Mouse (Mus musculus): ENCODE data around the gene Galnt17.

The Galnt17 gene

DNA sequence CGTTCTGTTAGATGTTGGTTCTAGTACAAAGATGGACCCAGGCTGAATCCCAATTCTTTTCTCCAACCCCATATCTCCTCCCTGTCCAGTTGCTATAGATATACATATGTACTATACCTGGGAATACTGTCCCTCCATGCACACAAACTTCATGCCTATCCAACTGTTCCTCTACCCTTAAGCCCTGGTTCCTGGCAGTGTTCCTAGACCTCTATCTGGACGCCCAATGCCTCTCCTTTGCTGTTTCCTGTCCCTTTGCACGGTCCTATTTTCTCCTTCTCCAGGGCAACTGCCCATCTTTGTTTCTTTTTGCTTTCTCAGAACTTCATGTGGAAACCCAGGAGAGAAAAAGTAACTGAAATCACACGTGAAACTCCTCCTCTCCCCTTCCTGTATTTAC is 188.4 kb downstream of the Galnt17 start:
- DNase-seq: no peak

DNA sequence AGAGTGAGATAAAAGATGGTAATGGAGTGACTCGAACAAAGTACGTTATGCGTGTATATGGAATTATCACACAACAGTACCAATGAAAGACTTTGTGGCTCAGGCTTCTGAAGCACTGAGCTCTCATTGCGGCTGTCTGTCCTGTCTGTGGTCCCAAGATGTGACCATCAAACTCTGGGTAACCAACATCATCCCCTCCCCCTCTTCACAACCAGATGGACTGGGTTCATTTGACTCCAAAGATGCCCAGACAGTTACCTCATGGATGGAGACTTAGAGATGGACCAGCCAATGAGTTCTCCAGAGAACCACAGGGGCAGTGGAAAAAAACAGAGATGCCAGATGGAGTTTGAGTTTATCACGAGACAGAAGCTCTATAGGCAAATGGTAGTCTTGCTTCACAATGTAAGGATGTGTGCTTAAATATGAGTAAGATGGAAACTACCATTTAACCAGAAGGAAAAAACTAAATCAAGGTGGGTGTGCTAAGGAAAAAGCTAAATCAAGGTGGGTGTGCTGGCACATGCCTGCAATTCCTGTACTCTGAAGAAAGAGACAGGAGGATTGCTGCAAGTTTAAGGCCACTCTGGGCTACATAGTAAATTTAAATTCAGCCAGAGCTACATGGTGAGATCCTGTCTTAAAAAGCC is 190.8 kb downstream of the Galnt17 start:
- no peak for DNase-seq

DNA sequence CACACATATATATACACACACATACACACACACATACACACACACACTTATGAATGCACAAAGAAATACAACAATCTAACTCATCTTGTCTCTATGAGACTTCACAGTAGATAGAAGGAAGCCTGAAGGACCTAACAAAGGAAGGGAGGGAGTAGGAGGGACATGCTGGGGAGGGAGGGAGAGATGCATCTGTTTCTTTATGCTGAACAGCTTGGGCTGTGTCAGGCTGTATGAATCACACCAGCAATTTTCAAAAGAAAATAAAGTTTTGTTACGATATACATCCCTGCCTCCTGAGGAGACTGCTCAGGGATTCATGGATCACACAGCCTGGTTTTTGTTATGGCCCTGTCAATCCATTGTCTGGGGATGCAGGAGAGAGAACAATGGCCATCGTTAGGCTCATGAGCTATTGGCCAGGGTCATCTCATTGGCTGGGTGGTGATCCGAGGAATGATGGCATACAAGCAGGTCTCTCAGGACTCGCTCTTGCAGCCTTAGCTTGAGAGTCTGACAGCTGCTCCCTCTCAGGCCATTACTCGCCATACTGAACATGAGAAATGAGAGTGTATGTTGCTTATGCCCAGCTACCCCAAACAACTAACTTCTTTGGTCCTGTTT is 194.3 kb downstream of the Galnt17 start:
- no peak for DNase-seq

DNA sequence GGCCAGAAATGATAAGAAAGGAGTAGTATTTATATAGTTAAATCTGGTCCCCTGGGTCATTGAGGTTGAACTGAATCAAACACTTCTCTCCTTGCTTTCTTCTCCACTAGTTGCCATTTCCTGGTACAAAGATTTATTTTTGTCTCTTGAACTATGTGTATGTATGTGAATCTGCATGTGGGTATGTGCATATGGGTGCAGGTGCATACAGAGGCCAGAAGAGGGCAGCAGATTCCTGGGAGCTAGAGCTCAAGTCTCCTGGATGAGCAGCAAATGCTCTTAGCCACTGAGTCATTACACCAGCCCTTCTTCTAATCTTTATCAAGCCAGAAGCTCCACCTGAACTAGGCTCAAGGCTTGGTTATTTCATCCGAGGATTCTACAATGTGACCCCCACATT is 201.1 kb downstream of the Galnt17 start:
- no peak for DNase-seq

DNA sequence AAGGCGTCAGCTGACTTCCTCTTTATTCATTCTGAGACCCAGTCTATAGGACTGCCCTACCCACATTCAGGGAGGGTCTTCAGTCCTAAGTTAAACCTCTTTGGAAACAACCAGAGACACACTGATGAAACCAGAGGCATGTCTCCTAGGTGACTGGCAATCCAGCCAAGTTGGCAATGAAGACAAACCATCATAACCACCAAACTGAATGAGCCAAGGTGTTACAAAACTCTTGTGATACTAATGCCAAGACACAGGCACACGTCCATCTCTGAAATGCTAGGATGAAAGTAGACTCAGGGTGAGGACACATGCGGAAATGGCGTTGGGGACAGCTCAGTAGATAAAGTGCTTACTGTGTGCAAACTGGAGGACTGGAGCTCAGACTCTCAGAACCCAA is 211.5 kb downstream of the Galnt17 start:
- no peak for DNase-seq

DNA sequence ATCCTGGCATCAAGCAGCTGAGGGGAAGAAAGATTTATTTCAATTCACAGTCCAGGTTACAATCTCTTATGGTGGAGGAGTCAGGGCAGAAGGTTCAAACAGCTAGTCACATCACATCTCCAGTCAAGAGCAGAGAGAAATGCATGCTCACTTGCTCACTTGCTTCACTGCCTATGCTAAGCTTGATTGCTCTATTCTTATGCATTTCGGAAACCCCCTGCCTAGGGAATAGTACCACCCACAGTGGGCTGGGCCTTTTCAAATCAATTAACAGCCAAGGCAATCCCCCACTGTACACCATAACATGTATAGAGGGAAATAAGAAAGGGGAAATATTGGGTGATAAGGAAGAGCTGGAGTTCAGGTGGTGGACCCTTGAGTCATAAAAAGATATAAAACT is 212.7 kb downstream of the Galnt17 start:
- DNase-seq: no peak

DNA sequence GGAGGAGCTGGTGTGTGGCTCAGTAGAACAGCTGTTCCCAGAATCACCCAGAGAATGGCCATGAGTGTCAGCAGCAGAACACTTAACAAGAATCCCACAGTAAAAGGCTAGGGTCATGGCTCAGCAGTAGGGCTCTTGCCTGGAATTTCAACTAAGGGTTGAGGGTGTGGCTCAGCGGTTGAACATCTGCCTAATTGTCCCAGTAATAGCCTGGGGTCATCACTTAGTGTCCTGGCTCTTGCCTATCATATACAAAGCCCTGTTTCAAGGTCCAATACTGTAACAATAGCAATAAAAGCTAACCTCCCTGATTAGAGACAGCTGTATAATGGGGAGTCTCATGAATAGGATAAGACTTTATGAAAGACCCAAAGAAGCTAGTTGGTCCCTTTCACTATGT is 213.5 kb downstream of the Galnt17 start:
- no peak for DNase-seq

DNA sequence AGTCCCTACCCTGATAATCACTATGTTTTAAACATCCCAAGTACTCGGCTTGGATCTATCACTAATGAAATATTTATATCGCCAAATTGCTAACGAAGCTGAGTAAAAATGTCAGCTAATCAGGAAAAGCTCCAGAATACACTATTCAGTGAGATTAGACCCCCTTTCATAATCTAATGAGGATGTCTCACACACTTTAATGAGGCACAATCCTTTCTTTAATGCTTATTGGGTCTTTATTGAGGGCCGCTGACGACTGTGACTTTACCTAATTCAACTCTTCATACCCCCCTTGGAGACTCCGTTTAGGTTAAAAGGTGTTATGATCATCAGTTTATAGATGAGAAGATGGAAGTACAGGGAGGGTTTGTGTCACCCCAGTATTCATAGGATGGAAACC is 214.2 kb downstream of the Galnt17 start:
- no peak for DNase-seq

DNA sequence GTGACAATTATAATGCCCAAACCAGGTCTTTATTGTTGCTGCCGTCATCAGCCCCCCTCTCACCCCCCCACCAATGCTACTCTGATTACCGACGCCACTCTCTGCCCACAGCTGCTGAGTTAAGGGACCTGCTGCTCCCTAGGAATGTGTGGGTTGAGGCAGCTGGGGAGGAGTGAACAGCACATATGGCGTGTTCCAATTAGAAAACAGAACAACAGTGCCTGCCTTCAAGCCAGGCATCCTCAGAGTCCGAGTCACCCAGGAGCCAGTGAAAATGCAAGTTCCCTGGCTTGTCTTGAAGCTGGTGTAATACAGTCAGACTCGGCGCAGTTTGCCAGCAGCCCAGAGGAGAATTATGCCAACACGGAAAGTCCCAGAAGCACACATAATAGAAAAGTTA is 218.4 kb downstream of the Galnt17 start:
- DNase-seq: no peak

DNA sequence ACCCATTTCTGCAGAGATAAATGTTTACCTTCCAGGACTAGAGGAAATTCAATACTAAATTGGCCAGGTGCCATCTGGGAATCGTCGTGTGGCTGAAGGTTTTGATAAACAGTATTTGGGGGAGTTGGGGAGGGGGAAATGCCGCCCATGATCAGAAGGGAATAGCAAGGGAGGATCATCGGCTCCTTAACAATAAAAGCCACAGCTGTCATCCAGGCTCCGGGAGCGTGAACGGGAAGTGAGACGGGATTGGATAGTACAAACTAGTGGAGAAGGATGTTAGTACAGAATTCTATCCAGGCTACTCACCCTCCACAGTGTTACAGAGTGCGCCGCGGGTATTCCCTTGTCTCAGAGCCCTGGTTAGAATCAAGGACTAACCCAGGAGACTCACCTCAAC is 219.4 kb downstream of the Galnt17 start:
- no peak for DNase-seq

DNA sequence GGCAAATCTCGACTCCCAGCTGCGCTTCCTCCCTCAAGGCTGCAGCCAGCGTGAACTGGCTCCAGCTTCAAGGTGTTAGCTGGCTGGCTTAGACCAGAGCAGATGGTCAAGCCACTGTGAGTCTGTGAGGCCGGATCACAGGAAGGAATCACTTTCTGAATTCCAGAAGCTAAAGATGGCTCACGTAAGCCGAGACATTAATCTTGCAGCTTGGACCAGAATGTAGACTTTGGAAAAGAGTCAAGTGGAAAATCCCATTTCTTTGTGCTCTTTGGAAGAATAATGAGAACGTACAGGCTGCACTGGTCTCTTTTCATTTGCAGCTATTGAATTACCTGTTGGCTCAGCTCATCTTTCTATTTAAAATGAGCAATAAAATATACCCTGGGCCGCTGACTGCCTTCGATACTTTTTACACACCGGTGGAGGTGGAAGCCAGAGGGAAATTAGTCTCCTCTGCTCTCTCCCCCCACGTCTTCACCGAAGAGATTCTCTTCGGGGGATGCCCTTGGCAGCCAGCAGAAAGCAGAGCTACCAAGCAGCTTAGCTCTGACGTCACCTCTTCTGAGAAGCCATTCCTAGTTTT is 225.1 kb downstream of the Galnt17 start:
- no peak for DNase-seq

DNA sequence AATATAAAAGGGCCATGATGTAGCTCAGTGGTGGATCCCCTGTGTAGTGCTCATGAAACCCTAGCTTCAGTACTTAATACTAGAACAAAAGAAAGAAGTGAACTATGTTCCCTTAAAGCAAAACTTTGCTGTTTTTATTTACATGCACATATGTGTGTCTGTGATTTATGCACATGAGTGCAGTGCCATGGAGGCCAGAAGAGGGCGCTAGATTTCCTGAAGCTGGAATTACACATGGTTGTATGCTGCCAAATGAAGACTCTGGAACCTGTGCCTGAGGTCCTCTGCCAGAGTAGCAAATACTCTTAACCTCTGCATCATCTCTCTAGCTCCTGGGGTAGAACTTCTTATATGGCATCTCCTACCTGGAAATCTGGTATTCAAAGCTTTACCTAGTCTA is 230.6 kb downstream of the Galnt17 start:
- DNase-seq: no peak

DNA sequence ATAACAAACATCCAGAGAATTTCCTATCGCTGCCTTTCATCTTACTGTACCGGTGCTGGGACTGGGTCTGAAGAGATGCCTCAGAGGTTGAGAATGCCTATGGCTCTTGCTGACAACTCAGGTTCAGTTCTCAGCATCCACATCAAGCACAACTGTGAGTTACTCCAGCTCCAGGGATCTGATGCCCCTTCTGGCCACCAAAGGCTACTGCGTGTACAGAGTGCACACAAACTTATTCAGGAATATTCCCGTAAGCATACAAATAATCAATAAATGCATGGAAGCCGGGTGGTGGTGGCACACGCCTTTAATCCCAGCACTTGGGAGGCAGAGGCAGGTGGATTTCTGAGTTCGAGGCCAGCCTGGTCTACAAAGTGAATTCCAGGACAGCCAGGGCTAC is 232.5 kb downstream of the Galnt17 start:
- DNase-seq: no peak

DNA sequence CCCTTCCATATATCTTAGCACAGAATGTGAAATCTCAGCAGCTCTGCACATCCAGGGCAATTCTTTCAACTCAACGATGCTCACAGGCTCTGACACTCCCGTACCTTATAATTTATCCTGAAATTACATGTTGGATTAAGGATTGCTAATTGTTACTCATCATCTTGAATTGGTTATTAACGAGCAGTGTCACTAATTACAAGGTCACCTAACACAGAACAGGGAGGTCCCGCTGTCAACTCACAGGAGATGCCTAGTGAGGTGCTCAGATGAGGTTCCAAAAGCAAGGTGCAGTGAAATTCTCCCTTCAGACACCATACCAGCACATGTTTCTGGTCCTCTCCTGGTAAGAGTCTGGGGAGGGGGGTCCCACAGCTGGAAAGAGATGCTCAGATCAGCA is 234.0 kb downstream of the Galnt17 start:
- no peak for DNase-seq

DNA sequence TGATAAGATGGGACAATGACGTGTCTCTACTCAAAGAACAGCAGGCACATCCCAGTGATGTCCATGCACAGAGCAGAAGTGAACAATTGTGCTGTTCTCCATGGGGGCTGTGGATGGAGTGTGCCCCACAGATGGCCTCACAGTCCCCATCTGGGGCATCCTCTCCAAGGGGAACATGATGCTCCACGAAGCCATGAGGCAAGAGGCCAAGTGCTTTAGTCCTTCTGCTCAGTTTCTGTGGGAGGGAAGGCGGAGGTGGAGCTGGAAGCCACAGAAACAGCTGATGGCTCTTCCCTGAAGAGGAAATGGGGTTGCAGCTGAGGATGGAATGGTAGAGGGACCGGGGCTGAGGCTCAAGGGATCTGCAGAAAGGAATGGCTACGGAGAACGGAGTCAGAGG is 243.1 kb downstream of the Galnt17 start:
- no peak for DNase-seq

DNA sequence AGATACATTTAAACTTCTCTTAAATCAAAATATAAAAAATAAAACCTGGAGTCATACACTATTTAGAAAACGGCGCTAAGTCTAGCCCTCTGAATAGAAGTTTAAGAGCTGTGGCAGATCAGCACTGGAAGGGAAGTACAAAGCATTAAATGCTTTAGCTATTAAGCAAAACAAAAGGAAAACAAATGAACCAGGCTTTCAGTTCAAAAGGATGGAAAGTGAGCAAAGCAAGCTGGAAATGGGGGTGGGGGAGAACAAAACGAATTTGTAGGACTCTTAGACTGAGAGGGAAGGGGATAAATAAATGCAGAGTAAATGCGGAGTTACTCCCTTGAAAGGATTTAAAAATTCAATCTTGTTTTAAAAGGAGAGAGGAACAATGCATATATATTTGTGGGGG is 259.8 kb downstream of the Galnt17 start:
- DNase-seq: no peak

DNA sequence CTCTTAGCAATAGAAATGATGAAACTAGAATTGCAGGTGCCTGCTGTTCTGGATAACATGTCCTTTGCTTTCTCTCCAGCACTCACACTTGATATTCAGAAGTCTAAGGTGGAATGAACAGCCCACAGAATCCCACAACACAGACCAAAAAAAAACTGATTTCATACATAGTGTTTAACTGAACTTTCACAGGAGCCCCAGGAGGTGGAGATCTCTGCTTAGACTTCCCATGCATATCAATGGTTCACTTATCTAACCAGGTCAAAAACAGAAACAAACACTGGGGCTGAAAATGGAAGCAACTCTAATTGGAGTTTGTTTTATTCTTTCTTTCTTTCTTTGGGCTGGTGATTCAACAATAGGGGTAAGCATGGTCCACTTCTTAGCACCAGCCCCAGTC is 265.2 kb downstream of the Galnt17 start:
- no peak for DNase-seq

DNA sequence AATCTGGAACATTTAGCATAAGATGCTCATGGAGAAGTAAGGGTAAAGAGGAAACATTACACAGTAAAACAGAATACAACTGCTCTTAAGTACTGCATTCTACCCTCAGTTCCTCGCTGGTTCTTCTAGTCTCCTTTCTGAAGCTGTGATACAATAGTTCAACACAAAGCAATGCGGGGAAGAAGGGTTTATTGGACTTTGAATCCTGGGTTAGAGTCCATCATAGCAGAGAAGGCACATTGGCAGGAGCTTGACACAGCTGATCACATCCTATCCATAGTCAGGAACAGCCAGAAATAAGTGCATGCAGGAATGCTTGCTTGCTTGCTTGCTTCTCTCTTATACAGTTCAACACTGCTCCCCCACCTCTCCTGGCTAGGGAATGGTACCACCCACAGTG is 267.9 kb downstream of the Galnt17 start:
- no peak for DNase-seq

DNA sequence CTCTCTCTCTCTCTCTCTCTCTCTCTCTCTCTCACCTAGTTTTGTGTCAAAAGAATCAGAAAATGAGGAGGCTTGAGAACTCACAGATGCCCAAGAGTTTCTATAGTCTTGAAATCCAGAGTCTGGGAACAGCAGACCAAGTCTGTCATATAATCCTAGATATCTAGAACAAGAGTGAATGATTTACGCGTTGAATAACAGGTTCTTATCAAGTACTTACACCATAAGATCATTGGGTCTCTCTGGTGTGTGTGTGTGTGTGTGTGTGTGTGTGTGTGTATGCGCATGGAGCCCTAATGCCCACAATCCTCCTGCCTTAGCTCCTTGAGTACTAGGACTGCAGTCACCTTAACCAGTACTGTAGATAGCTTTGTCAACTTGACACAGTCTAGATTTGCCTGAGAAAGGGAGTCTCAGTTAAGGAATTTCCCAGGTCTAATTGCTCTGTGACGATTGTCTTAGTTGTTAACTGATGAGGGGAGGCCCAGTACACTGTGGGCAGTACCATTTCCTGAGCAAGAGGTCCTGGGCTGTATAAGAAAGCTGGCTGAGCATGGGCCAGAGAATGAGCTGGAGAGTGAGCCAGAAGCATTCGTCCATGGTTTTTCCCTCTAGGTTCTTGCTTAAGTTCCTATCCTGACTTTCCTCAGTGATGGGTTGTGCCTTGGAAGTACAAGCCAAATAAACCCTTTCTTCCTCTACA is 268.5 kb downstream of the Galnt17 start:
- DNase-seq: no peak

DNA sequence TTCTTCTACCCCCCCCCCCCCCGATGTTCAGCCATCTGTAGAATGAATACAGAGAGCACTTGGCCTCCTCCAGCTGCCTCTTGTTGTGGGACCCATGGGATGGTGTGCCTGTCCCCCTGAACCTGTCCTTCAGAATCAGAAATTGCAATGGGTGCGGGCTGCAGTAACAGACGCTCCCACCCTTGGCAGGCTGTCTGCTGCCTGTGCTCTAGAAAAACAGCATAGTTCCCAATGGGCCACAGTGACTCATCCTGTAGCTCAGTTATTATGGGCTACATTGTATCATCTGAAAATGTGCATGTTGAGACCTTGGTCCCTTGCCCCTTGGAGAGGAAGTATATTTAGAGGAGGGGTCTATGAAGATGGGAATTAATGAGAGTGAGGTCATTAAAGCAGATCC is 283.8 kb downstream of the Galnt17 start:
- DNase-seq: no peak

DNA sequence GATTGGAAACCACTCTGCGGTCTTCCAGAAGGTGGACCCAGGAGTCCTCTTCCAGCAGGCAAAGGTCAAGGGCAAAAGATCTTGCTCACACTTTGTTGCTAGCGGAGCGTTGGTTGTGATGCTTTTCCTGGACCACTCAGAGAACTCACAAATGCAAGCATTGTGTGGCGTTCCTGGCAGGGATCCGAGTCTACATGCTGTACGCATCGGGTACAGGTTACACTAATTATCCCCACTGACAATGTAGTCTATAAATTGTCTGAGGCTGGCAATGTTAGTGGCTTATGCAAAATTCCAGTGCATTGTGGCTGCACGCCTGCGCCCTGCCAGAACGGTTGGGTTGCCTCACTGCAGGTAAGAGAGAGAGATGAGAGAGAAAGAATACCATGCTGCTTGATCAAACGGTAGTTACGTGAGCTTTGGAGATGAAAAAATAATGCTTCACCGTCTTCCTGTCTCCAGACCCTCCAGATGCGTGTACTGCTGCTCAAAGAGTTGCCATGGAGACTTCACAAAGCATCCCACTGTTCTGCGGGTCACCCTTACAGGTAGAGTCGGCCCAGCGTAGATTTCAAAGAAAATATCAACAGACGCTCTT is 285.8 kb downstream of the Galnt17 start:
- no peak for DNase-seq

DNA sequence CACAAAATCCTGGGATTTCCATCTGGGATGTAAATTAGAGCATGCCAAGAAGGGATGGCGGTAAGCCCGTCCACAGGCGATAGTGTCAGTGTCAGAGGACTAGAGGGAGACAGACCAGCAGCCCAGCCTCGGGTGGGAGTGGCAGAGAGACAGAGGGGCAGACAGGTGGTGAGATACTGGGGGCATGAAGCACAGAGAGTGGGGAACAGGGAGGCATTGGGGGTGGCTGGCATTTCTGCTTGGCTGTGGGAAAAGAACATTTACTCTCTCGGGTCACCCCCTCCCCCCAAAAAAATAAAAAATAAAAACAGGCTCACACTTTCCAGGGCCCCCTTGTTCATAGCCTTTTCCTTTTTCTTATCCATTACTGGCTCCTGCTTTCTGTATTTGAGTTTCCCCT is 287.4 kb downstream of the Galnt17 start:
- no peak for DNase-seq

DNA sequence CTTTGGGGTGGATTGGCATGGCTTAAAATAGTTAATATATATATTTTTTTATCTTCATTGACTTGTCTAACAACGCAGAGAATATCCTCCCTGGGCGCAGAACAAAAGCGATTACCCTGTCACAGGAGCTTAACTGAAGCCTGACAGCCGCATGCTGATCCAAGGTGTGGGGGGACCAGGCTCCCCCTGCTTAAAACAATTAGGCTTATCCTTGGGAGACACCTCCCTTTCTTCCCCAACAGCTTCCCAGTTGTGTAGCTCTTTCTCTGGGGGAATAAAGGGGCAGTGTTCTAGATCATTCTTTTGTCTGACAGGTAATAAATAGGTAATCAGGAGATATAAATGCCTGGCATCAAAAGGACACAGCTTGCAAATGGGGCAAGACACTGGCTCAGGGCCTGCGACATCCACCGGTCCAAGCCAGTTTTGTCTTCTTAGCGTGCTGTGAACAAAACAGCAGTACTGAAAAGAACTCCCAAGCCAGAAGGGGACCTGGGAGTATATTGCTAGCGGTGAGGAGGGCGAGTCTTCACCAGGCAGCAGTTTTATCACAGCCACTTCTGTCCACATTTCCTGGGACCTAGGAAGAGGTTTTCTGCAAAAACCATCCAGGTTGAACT is 288.8 kb downstream of the Galnt17 start:
- no peak for DNase-seq

Measured in kidney, postnatal 10 days (tissue).